Mouse (Mus musculus): ENCODE results near the gene Casp8. TPM values are rescaled to one million over a fixed set of nuclear protein-coding genes. Genes with fewer than 3 reads are reported as not detected.
"Not testable (repeated sequence)": the region's sequence is repeated elsewhere in the genome, so short reads cannot be mapped to it uniquely, and the experiment has no call there.

Gene Casp8
- polyA plus RNA-seq, 1 experiment from 2014 or later, result 58.1 TPM

GRCm38 (mm10) chr1:58773905-58774304 is 21.3 kb upstream of the Casp8 start:
- Histone ChIP-seq H3K4me1 (no peaks in the 10 kb centered on the region), H3K4me2 (no peak overlapping the region), H3K4me3 (no peak overlapping the region), H3K36me3 (no peaks in the 10 kb centered on the region), H3K9me3 (no peaks in the 10 kb centered on the region), H3K27me3 (no peaks in the 10 kb centered on the region), H3K9ac (no peak overlapping the region), H3K27ac (no peak overlapping the region)
- 65% methylated on average over 2 of the region's 2 CpGs for WGBS
- ATAC-seq (ENCODE audit: borderline replicate concordance, extremely low read depth, low FRiP score, low TSS enrichment), result no peak

- Histone ChIP-seq H3K4me1 (no peaks in the 10 kb centered on the region), H3K4me2 (no peak overlapping the region), H3K27ac (no peak overlapping the region), H3K4me3 (no peak overlapping the region), H3K9me3 (no peaks in the 10 kb centered on the region), H3K27me3 (no peaks in the 10 kb centered on the region), H3K9ac (no peak overlapping the region), H3K36me3 (no peaks in the 10 kb centered on the region)
- ATAC-seq (ENCODE audit: borderline replicate concordance, extremely low read depth, low FRiP score, low TSS enrichment), result no peak
- WGBS, result 83% methylated on average over 5 of the region's 5 CpGs
Observed at GRCm38 (mm10) chr1:58775361-58775760, 19.8 kb upstream of the Casp8 start.

- Histone ChIP-seq H3K4me2 (no peak overlapping the region), H3K9me3 (no peaks in the 10 kb centered on the region), H3K27ac (no peak overlapping the region), H3K4me3 (no peak overlapping the region), H3K36me3 (no peaks in the 10 kb centered on the region), H3K27me3 (no peaks in the 10 kb centered on the region), H3K9ac (no peak overlapping the region), H3K4me1 (no peaks in the 10 kb centered on the region)
- ATAC-seq (ENCODE audit: borderline replicate concordance, extremely low read depth, low FRiP score, low TSS enrichment), result no peak
- WGBS, result 100% methylated on average over 1 of the region's 1 CpGs
Observed at GRCm38 (mm10) chr1:58777583-58777982, 17.6 kb upstream of the Casp8 start.

- no peaks in the 10 kb centered on the region for H3K4me1 ChIP-seq
- H3K9ac ChIP-seq, result no peak overlapping the region
- H3K4me2 ChIP-seq, result no peak overlapping the region
- H3K36me3 ChIP-seq, result no peaks in the 10 kb centered on the region
- 14% methylated on average over 1 of the region's 1 CpGs for WGBS
- no peak for ATAC-seq (ENCODE audit: borderline replicate concordance, extremely low read depth, low FRiP score, low TSS enrichment)
- no peaks in the 10 kb centered on the region for H3K27me3 ChIP-seq
- no peak overlapping the region for H3K27ac ChIP-seq
- no peaks in the 10 kb centered on the region for H3K9me3 ChIP-seq
- H3K4me3 ChIP-seq, result no peak overlapping the region
Observed at GRCm38 (mm10) chr1:58778226-58778625, 16.9 kb upstream of the Casp8 start.

- Histone ChIP-seq H3K4me3 (no peak overlapping the region), H3K27ac (no peak overlapping the region), H3K36me3 (no peaks in the 10 kb centered on the region), H3K9me3 (no peaks in the 10 kb centered on the region), H3K27me3 (no peaks in the 10 kb centered on the region), H3K4me1 (no peaks in the 10 kb centered on the region), H3K9ac (no peak overlapping the region), H3K4me2 (no peak overlapping the region)
- ATAC-seq (ENCODE audit: borderline replicate concordance, extremely low read depth, low FRiP score, low TSS enrichment), result no peak
- WGBS, result 85% methylated on average over 2 of the region's 2 CpGs
Observed at GRCm38 (mm10) chr1:58786276-58786675, 8.9 kb upstream of the Casp8 start.

- Histone ChIP-seq H3K27ac (no peak overlapping the region), H3K27me3 (no peaks in the 10 kb centered on the region), H3K9ac (no peak overlapping the region), H3K36me3 (no peaks in the 10 kb centered on the region), H3K4me2 (no peak overlapping the region), H3K4me1 (no peaks in the 10 kb centered on the region), H3K4me3 (no peak overlapping the region), H3K9me3 (no peaks in the 10 kb centered on the region)
- no peak for ATAC-seq (ENCODE audit: borderline replicate concordance, extremely low read depth, low FRiP score, low TSS enrichment)
- WGBS, result 96% methylated on average over 4 of the region's 4 CpGs
Observed at GRCm38 (mm10) chr1:58788410-58788809, 6.8 kb upstream of the Casp8 start.

GRCm38 (mm10) chr1:58794705-58795104 is 469 bp upstream of the Casp8 start:
- Histone ChIP-seq H3K4me2 (peak overlapping the region; percentile 72), H3K27me3 (no peaks in the 10 kb centered on the region), H3K27ac (peak overlapping the region; percentile 94), H3K9me3 (no peaks in the 10 kb centered on the region), H3K4me3 (peak overlapping the region; percentile 76), H3K4me1 (peaks cover 13% of the 10 kb centered on the region; the same call in 1 of the 2 replicates), H3K9ac (no peak overlapping the region), H3K36me3 (peaks cover 6% of the 10 kb centered on the region; the same call in 1 of the 2 replicates)
- 42% methylated on average over 2 of the region's 2 CpGs for WGBS
- ATAC-seq (ENCODE audit: borderline replicate concordance, extremely low read depth, low FRiP score, low TSS enrichment), result no peak

- Histone ChIP-seq H3K27ac (peak overlapping the region; percentile 94), H3K4me3 (peak overlapping the region; percentile 76), H3K9ac (peak overlapping the region; percentile 88), H3K9me3 (no peaks in the 10 kb centered on the region), H3K4me2 (peak overlapping the region; percentile 72), H3K36me3 (peaks cover 6% of the 10 kb centered on the region; the same call in 1 of the 2 replicates), H3K4me1 (peaks cover 13% of the 10 kb centered on the region; the same call in 1 of the 2 replicates), H3K27me3 (no peaks in the 10 kb centered on the region)
- 2% methylated on average over 3 of the region's 3 CpGs for WGBS
- 0 out of 2 replicates have a peak, but pooled peaks have one; percentile 9 for ATAC-seq (ENCODE audit: borderline replicate concordance, extremely low read depth, low FRiP score, low TSS enrichment)
Observed at GRCm38 (mm10) chr1:58796059-58796363, 837 bp downstream of the Casp8 start.

- Histone ChIP-seq H3K4me2 (peak overlapping the region; percentile 49), H3K36me3 (peaks cover 6% of the 10 kb centered on the region; the same call in 1 of the 2 replicates), H3K4me3 (peak overlapping the region; percentile 25), H3K4me1 (peaks cover 13% of the 10 kb centered on the region; the same call in 1 of the 2 replicates), H3K27ac (no peak overlapping the region), H3K9ac (no peak overlapping the region), H3K9me3 (no peaks in the 10 kb centered on the region), H3K27me3 (no peaks in the 10 kb centered on the region)
- no peak for ATAC-seq (ENCODE audit: borderline replicate concordance, extremely low read depth, low FRiP score, low TSS enrichment)
- WGBS, result 48% methylated on average over 4 of the region's 4 CpGs
Observed at GRCm38 (mm10) chr1:58796853-58797252, 1.7 kb downstream of the Casp8 start.

- Histone ChIP-seq H3K27me3 (no peaks in the 10 kb centered on the region), H3K4me2 (peak overlapping the region; percentile 49), H3K9ac (no peak overlapping the region), H3K4me3 (peak overlapping the region; percentile 25; the same call in 1 of the 2 replicates), H3K9me3 (no peaks in the 10 kb centered on the region), H3K27ac (no peak overlapping the region), H3K36me3 (peaks cover 6% of the 10 kb centered on the region; the same call in 1 of the 2 replicates), H3K4me1 (peaks cover 13% of the 10 kb centered on the region; the same call in 1 of the 2 replicates)
- no peak for ATAC-seq (ENCODE audit: borderline replicate concordance, extremely low read depth, low FRiP score, low TSS enrichment)
- 73% methylated on average over 2 of the region's 2 CpGs for WGBS
Observed at GRCm38 (mm10) chr1:58797370-58797769, 2.2 kb downstream of the Casp8 start.

GRCm38 (mm10) chr1:58798911-58799310 is 3.7 kb downstream of the Casp8 start:
- Histone ChIP-seq H3K36me3 (peaks cover 6% of the 10 kb centered on the region; the same call in 1 of the 2 replicates), H3K4me1 (peaks cover 13% of the 10 kb centered on the region; the same call in 1 of the 2 replicates), H3K9ac (no peak overlapping the region), H3K27me3 (no peaks in the 10 kb centered on the region), H3K9me3 (no peaks in the 10 kb centered on the region), H3K4me3 (no peak overlapping the region), H3K4me2 (no peak overlapping the region), H3K27ac (no peak overlapping the region)
- WGBS, result 98% methylated on average over 4 of the region's 4 CpGs
- ATAC-seq (ENCODE audit: borderline replicate concordance, extremely low read depth, low FRiP score, low TSS enrichment), result no peak

- H3K27me3 ChIP-seq; ATAC-seq (ENCODE audit: borderline replicate concordance, extremely low read depth, low FRiP score, low TSS enrichment); H3K9me3 ChIP-seq; H3K4me3 ChIP-seq; H3K27ac ChIP-seq; H3K9ac ChIP-seq; H3K36me3 ChIP-seq; H3K4me2 ChIP-seq: not testable (repeated sequence)
- H3K4me1 ChIP-seq, result peaks cover 10% of the 10 kb centered on the region; the same call in 1 of the 2 replicates
- 63% methylated on average over 7 of the region's 7 CpGs for WGBS
Observed at GRCm38 (mm10) chr1:58800644-58801043, 5.5 kb downstream of the Casp8 start.

All from lung, embryonic 15.5 days (tissue).